Mouse (Mus musculus): ENCODE data around the gene Mup18.
"Not testable (repeated sequence)": the region's sequence is repeated elsewhere in the genome, so short reads cannot be mapped to it uniquely, and the experiment has no call there.

The Mup18 gene

DNA sequence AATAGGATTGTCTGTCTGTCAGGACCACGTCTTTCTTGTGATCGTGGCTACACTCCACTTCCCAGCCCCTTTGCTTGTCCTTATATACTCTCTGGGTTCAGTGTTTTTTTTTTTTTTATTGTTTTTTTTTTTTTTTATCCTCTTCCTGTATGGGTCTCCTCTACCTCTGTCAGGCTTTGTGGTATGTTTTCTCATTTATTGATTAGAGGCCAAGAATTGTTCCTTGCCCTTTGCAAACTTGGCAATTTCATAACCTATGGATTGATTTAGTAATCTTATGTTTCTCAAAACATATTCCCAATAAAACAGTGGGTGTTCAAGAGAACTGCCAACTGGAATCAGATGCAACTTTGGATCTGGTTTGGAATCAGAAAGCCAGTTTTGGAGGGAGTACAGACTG, at the start of gene Mup18:
TSS of gene Mup18 (minus strand) at position 101 of the 400 bp plus-strand sequence.
- POLR2A ChIA-PET, CTCF ChIA-PET: not testable (repeated sequence)

DNA sequence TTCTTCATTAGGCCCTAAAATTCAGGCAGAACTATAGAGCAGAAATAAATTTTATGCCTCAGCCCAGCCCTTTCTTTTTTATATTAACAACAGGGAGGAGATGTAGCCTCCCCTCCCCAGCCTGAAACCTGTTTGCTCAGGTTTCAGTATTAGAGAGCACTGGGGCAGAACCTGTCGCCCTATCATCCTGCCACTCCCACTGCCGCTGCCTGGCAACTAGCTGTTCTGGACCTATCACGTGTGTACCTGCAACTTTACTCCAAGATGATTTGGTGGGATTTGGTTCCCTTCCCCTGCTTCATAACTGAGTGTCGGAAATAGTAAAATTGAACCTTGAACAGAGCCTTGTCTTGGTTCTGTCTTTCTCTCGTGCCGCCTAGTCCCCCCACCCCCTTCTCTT, 40.4 kb upstream of the Mup18 start:
- POLR2A ChIA-PET, CTCF ChIA-PET: not testable (repeated sequence)

Measured in embryonic stem cell, embryonic (primary cell).